Mouse (Mus musculus): Measurements from ENCODE around the gene Smoc1.
A peak's percentile ranks its signal among the peaks of the same experiment; 100 is the strongest.

Smoc1 gene

GRCm38 (mm10) chr12:81173011-81173410 lies 146.4 kb downstream of the Smoc1 start:
- DNase-seq, result no peak

GRCm38 (mm10) chr12:81173893-81174292 lies 147.3 kb downstream of the Smoc1 start:
- DNase-seq, result no peak

DNA sequence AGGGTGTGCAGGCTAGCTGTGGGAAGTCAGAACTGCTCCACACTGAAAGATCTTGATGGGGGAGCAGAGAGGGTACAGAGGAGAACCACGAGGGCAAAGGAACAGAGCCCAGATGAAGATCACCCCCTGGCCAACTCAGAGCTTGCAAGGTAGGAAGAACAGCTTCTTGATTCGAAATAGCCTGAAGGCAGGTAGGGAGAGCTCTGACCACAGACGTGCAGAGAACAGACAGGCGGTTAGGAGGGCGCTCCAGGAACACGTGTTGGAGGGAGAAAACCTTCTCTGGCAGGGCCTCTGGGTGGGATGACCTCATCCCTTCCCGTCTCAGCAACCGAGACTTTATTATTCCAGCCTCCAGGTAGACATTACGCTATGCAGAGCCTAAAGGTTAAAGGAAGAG lies 148.6 kb downstream of the Smoc1 start:
- no peak for DNase-seq

- peak; percentile 79 for DNase-seq
Observed at GRCm38 (mm10) chr12:81182073-81182472, 155.5 kb downstream of the Smoc1 start.

DNA sequence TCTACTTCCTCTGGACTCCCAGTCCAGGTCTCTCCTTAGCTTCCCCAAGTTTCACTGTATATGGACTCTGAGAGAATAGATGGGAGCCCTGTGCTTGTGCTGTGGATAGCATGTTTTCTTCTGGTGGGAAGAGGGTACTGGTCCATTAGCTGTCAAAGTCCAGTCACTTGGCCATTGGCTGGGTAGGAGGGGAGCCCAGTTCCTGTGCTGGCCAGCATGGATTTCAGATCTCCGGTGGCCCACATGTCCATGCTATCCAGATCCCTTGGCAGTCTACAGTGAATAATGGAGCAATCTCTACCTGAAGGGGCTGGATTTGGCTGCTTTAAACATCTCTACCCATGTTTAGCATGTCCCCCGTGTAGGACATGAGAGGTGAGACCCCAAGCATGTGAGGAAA lies 158.4 kb downstream of the Smoc1 start:
- no peak for DNase-seq

DNA sequence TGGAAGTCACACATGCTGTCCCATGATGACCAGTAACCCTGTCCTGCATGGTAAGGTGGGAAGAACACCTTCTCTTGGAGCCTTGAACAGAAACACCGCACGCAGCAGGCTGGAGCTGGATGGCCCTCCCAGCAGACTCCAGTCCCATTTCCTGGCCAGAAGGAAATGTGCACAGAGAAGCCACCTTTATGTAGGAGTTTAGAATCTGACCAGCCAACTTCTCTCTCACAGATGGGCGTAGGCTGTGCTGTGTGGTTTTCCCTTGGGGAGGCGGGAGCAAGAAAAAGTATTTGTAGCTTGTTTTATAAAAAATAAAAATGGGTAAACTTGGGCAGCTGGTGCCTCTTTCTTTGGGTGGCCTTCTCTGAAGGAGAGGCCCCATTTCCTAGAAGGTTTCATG lies 159.5 kb downstream of the Smoc1 start:
- DNase-seq, result no peak

DNA sequence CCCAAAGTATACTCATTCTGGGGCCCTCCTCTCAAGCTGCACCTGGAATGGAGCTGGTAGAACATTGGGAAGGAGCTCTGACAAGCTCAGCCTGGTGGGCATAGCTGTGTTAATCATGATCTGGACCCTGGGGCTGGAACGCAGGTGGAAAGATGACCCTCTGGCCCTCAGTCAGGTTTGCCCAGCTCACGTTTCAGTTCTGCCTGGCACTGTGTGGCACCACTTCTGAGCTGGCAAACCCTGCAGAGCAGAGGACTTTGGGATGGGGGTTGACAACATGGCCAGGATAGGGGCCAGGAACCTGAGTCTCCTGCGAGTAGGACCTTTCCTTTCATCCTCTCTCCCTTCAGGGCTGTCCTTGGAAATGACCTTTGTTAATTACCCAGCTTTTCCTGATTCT lies 160.1 kb downstream of the Smoc1 start:
- DNase-seq, result no peak

DNA sequence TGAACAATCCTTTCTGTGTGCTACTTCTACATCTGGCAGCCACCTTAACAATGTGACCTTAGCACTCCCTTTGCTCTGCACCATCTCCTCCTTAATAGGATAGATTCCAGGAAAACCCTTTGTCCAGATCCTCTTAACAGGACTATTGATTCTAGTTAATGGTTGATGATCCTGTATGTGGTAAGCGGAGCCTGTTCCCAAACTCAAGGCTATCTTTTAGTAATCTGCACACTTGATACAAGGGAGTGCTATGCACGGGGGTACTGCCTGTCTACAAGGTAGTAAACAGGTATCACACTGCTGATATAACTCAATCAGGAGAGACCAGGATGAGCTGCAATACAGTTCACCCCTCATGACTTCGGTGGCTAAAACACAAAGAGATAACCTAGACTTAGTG lies 161.8 kb downstream of the Smoc1 start:
- DNase-seq, result no peak

- DNase-seq, result no peak
Observed at GRCm38 (mm10) chr12:81188996-81189395, 162.4 kb downstream of the Smoc1 start.

DNA sequence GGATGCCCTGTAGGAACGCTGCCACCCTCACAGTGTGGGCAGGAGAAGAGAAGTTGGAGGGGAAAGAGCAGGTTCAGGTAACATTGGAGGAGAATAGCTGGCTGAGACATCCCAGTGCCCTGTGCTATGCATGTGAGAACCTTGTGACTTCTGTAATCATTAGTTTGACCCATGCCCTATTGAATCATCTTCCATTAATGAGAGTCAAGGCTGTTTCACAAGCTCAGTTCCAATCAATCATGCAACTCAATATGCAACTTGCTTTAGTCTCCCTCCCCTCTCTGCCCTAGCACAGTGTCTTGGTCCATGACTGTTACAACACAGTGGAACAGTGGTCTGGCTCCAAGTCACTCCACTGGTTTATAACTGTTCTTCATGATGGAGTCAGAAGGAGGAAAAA lies 163.0 kb downstream of the Smoc1 start:
- DNase-seq, result no peak

GRCm38 (mm10) chr12:81193968-81194367 lies 167.4 kb downstream of the Smoc1 start:
- DNase-seq, result no peak

DNA sequence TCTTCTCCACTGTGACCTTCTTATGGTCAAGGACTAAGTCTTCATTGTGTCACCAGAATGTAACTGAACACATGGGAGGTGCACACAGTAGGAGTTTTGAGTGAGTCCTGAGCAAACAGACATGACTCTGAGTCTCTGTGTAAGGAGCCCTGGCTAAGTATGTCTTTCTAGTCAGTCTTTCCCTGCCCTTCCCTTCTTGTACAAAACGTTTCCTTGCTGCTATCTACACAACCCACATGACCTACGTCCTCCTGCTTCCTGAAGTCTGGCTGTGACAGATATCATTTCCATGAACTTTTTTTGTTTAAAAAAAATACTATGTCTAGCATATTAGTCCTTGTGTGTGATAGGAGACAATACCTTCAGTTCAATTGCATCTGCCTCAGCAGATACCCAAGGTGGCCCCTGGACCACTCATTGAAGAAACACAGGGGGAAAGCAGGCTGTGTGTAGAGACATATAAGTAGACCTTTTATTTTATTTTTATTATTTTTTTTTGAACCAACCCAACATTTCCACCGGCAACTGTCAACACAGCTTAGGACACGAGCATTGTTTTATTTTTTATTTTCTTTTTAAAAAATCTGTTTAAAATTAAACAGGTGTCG lies 171.0 kb downstream of the Smoc1 start:
- no peak for DNase-seq

- DNase-seq, result no peak
Observed at GRCm38 (mm10) chr12:81199280-81199955, 172.8 kb downstream of the Smoc1 start.

GRCm38 (mm10) chr12:81203226-81203625 lies 176.6 kb downstream of the Smoc1 start:
- no peak for DNase-seq

- peak; percentile 60 for DNase-seq
Observed at GRCm38 (mm10) chr12:81205619-81206560, 179.3 kb downstream of the Smoc1 start.

GRCm38 (mm10) chr12:81208559-81208958 lies 182.0 kb downstream of the Smoc1 start:
- DNase-seq, result no peak

DNA sequence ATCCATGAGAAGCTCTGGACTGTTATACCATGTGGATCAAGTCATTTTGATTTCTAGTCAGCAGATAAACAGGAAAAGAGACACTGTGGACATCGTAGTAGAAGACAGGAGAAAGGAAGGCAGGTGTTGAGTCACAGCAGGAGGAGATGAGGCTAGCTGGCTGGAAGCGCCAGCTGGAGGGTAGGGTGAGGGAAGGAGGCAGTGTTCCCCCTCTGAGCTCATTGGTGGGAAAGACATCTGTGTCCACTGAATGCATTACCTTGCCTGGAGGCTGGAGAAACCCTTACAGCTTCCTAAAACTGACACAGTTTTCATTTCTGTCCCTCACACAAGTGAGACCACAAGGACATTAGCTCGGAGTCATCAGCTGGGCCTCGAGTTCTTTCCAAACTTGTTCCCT lies 192.7 kb downstream of the Smoc1 start:
- no peak for DNase-seq

DNA sequence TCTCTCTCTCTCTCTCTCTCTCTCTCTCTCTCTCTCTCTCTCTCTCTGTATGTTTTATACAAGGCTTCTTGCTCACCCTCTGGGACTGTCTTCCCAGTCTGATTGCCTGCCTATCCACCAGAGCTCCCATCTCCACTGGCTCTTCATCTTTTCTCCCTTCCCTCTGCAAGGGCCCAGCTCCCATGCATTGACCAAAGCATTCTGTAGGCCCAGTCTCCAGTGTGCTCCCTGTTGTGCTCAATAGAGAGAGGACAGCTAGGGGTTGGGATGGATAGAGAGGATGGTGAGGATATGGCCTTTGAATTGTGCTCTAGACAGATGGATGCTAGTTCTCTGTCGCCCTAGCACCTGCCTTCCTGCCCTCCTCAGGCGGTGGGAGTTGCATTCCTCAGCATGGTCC lies 196.7 kb downstream of the Smoc1 start:
- DNase-seq, result no peak

- DNase-seq, result no peak
Observed at GRCm38 (mm10) chr12:81224843-81225242, 198.2 kb downstream of the Smoc1 start.

GRCm38 (mm10) chr12:81225966-81226577 lies 199.5 kb downstream of the Smoc1 start:
- DNase-seq, result no peak

GRCm38 (mm10) chr12:81226590-81226989 lies 200.0 kb downstream of the Smoc1 start:
- no peak for DNase-seq

DNA sequence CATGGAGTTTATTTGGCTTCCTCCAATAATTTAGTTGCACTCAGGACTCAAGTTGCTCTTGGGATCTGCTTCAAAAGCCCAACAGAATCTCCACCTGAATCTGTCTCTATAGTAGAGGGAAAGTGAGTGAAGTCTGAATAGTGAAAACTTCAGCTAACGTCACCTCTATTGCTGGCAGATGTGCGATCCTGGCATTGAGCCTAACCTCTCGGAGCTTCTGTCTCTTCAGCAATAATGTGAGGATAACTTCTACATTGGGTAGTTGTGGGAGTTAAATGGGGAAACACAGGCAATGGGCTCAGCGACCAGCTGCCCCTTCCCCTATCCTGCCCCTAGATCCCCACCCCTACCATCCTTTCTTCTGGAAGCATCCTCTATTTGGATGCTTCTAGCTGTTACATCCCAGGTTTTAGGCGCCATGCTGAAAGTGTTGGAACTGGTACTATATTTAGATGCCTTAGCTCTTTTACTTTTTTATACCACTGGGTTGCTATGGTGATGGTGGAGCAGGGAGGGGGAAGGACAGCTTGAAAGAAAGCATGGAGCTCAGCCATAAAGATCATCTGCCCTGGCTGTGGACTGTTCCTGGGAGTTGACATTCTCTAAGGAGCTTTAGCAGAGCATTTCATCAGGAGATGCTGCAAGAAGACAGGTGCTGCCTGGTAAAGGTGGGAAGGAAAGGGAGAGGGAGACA lies 201.3 kb downstream of the Smoc1 start:
- DNase-seq, result no peak
